Mouse (Mus musculus) megakaryocyte, embryonic 14.5 days (primary cell): ENCODE results near the gene Mfsd6.

Source experiments
- FLI1 ChIP-seq: IDR thresholded peaks from 2 replicates; pipeline ENCODE4 v1.6.1; 2012; ENCODE audit warnings: low read length, inconsistent platforms, mixed read lengths
- GATA1 ChIP-seq: IDR thresholded peaks from 3 replicates; pipeline ENCODE4 v1.6.1; 2012; ENCODE audit warnings: mixed read lengths, low read length, inconsistent platforms, borderline replicate concordance

DNA sequence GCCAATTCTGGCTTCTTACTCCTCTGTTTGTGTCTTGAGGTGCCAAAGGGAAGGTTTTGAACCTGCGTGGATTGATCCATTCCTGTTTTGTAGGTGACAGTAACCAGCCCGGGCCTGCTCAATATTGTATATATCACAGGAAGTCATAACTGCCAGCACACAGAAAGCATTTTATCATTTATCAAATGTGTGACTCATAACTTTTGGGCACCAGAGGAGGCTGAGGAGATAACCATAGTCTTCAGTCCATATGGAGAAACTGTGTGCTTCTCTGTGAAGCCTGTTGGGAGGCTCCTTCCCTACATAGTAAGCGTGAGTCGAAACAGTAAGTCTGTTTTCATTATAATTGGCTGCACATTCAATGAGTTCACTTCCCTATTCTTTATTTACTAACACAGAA lies 86.5 kb downstream of the Mfsd6 start:
- TF ChIP-seq GATA1 (no peak), FLI1 (no peak)
